Mouse (Mus musculus): ENCODE results near the gene Dph2.

The Dph2 gene

DNA sequence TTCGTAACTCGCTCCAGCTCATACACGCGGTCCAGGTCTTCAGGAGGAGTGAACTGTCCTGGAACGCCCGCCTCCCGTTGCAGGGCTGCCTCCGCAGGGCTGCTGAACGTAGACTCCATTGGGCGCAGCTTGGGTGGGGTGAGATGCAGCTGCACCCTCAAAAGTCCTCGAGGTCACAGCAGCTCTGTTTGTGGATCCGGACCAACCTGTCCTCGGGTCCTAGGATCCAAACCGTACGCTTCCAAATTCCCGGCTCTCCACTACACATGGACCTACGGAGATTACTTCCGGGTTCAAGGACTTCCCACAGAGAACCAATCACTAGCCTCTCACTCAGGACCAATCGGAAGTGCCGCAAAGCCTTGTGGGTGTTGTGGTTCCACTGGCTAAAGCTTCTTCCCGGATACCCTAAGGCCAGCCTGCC lies at the start of gene Dph2:
Dph2 (minus strand) TSS at position 295 of the 424 bp plus-strand sequence.
- peak; percentile 70 to 71 for DNase-seq (ENCODE audit: low spot score in 2 of 2)

DNA sequence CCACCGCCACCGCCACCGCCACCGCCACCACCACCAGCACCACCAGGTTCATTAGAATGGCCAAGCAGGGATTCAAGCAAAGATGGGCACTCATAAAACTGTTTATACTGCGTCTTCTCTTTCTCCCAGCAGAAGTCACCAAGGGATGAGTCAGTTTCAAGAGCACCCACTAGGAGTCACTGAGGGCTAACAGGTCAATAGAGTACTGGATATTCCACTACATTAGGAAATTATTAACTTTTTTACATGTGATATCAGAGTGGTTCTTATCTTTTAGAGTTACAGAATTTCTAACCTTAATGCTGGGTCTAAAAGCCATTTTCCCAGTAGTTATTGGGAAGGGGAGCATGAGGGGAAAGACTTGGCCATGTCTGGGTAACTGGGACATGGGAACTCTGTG lies 45.1 kb upstream of the Dph2 start:
- no peak for DNase-seq (ENCODE audit: low spot score in 2 of 2)

DNA sequence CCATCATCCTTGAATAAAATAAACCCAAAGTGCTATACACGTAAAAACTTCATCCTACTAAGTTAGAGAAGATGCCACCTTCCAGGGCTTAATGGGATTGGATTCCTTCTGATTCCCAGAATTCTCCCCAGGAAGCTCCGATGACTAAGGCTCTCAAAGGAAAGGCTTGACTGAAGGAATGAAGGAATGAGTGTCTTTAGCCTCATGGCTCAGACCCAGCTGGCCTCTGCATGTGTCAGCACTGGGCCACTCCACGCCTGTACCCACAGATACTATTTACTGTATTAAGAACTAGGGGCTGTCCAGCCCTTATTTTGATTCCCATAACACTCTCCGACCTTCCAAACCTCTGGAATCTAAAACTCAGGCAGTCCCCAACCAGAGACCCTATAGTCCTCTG lies 42.2 kb upstream of the Dph2 start:
- DNase-seq (ENCODE audit: low spot score in 2 of 2) = no peak

DNA sequence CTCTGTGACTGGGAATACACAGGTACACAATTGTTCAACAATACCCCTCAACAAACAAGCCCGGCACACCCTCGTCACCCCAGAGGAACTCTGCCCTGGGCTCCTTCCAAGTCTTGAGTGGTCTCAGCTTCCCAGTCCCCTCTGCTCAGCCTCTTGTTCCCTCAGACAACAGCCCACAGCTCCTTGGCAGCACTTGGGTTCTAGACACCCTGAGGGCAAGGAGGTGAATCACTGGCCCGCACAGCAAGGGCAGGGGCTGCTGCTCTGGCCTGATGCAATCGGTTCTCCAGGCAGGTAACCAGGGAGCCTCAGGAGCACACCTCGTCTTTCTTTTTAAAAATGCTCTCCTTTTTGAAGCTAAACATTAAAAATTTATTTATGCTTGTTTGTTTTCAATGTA lies 41.4 kb upstream of the Dph2 start:
- no peak for DNase-seq (ENCODE audit: low spot score in 2 of 2)

DNA sequence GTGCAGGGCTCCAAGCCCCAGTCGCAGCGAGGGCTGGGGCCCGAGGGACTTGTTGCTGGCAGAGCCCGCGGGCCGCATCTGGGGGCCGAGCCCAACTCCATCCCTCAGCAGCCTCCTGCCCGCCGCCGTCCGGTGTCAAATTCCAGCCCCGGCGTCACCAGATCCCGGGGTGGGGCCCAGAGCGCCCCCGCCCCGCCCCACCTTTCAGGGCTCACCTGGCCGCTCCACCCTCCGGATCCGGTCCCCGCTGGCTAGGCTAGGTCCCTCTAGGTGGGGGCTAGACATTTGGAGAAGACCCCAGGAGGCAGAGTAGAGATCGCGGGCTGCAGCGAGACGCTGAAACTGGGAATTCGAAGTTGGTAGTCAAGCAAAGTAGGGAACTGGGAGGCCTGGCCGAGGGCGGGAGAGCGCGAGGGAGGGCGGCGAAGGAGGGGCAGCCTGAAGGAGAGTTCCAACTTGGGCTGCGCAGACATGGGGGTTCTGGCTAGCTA lies 37.6 kb upstream of the Dph2 start, which contains the start of gene Artn:
Artn (minus strand) TSS at position 373 of the 491 bp plus-strand sequence.
- DNase-seq (ENCODE audit: low spot score in 2 of 2) = no peak

DNA sequence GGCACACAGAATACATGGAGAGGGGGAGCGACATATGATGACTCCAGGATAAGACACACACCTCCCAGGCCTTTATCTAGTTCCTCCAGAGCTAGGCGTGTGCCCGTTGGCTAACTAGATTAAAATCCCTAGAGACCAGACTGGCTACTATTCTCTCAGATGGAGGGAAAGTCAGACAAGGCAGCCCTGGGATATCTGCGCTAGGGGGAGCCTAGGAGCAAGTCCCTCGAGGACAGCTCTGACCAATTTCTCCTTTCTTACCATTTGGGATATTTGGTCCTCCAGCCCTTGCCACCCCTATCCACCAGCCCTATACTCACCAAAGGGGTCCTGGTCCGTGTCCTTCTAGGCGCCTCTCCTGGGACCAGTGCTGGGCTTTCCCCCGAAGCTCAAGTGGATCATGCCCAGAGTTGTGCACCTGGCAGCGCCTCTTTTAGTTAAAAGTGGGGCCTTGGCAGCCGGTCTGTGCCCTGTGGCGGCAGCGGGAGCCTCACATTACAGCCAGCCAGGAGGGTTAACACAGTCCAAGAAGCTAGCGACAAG lies 36.9 kb upstream of the Dph2 start:
- no peak for DNase-seq (ENCODE audit: low spot score in 2 of 2)

DNA sequence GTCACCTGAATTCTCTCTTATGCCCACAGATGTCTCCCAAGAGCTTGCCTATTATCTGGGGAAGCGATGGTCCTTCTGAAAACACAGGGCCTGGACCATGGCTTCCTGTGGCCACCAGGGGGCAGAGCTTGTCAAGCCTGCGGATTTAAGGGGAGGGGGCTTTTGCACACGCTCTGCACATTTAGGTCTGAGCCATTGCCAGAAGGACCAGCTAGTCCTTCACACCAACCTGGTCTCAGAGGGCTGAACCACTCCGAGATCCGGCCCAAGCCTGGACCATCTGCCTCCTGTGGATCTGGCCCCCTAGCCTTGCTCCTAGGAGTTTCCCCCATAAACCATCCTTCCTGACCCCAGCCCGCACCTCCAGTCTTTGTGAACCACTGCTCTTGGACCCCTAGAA lies 36.4 kb upstream of the Dph2 start:
- no peak for DNase-seq (ENCODE audit: low spot score in 2 of 2)

DNA sequence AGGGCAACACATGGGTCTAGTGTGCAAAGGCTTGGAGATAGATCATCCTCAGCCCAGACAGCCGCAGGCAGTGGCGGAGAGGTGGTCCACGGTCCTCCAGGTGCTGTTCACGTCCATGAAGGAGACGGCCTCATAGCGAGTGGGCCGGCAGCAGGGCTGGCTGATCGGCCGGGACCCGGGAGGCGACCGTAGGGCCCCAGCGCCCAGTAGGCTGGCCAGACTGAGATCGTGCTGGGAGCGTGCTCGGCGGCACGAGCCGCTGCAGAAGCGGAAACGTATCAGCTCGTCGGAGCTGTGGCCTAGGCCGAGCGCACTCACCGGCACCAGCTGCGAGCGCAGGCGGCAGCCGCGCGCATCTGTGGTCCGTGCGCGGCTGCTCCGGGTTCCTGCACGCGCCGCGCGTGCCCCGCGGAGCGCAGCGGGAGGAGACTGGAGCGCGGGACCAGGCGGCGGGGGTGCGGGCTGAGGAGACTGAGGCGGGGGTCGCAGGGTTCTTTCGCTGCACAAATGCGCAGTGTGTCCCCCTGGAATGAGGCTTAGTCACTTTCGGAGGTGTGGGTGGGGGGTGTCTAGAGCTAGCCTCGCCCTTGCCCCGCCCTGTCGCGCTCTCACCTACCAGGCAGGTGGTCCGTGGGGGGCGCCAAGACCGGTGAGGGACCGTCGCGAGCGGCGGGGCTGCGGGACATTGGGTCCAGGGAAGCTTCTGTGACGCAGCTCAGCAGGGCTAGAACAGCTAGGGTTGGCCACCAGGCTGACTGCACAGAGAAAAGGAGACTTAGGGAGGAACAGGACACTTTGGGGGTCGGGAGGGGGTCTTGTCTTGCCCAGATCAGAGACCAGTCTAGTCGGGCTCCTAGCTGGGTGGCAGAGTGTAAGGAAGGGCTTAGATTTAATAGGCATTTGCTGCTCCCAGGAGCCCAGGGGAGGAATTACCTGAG lies 35.0 kb upstream of the Dph2 start:
- DNase-seq (ENCODE audit: low spot score in 2 of 2) = no peak

DNA sequence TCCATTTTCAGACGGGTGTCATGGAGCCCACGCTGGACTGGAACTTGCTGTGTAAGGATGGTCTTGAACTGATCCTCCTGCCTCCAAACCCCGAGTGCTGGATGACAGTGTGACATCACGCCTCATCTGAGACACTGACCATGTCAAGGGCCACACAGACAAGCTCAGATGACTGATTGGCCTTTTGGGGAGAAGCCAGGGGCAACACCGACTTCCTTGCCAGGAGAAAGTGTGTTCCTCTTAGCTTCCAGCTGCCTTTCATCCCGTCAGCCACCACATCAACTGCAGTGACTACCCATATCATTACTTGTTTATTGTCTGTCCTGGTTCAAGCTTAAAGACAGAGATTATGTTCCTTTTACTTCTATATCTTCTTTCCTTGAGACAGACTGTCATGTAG lies 33.1 kb upstream of the Dph2 start:
- no peak for DNase-seq (ENCODE audit: low spot score in 2 of 2)

DNA sequence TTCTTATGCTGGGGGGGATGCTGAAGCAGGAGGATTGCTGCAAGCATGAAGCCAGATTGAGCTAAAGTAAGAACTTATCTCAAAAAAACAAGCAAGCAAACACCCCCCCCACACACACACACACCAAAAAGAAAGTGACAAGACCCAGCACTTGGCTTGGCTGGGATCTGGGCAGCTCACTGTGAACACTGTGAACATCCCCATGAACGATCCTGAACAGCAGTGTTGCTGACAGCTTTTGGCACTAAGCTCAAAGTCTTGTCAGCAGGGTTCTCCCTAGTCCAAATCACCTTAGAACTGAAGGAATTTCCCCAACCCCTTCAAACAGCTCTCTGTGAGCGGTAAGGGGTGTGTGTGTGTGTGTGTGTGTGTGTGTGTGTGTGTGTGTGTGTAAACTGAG lies 31.6 kb upstream of the Dph2 start:
- DNase-seq (ENCODE audit: low spot score in 2 of 2) = no peak

DNA sequence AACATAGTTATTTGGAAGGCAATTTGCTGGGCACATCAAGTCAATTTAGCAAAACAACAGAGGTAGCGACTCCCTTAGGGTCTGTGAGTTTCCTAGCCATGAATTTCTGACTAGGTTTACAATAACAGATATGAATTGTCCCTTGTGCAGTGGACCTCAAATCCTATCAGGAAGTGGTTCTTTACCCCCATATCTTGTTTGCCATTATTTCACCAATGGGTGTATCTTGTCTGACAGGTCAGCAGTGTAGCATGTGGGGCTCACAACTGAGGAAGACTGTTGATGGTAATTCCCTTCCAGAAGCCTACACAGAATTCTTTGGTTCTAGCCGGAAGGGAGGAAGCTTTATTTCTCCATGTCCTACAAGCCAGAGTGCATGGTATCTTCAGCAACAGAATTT lies 29.5 kb upstream of the Dph2 start:
- no peak for DNase-seq (ENCODE audit: low spot score in 2 of 2)

DNA sequence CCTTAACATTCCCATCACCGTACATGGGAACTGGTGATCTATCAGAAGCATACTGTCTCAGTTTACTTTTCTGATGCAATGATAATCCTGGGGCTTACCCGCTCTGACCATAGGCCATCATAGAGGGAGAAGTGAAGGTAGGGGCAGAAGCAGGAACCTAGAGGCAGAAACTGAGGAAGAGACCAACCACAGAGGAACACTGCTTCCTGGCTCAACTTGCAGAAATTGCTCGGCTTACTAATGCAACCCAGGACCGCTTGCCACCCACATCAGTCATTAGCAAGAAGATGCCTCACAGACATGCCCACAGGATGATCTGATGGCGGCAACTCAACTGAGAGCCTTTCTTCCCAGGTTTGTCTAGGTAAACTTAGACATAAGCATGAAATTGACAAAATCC lies 26.9 kb upstream of the Dph2 start:
- DNase-seq (ENCODE audit: low spot score in 2 of 2) = no peak

DNA sequence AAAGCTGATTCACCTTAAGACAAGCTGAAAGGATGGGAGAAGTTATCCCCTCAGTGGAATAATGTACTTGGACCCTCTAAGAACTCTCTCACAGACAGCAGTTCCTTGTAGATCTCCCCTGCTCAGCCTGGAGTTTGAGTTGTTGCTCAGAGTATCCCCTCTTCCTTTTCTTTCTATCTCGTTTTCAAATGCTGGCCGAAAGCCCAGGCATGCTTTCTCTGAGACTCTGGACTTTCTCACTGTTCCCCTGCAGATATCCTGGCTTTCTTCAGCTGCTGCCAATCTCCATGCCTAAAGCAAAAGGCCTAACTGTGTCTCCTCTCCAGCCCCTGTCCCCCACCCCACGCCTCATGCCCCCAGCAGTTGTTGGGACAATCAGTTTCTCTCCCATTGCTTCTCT lies 26.4 kb upstream of the Dph2 start:
- DNase-seq (ENCODE audit: low spot score in 2 of 2) = no peak

DNA sequence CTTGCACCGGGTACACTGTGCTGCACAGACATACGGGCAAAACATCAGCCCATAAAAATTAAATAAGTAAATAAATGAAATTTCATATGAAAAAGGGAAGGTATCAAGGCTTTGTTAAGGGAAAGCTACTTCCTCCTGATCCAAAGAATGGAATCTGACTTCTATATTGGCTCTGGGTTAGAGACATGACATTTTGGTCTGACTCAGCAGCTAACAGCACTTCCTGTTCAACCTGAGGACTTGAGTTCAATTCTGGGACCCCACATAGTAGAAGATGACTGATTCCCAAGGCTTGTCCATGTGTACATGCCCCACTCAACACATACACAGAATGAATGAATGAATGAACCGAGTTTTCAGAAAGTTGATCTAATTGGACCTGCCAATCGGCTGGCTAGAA lies 26.0 kb upstream of the Dph2 start:
- DNase-seq (ENCODE audit: low spot score in 2 of 2) = no peak

DNA sequence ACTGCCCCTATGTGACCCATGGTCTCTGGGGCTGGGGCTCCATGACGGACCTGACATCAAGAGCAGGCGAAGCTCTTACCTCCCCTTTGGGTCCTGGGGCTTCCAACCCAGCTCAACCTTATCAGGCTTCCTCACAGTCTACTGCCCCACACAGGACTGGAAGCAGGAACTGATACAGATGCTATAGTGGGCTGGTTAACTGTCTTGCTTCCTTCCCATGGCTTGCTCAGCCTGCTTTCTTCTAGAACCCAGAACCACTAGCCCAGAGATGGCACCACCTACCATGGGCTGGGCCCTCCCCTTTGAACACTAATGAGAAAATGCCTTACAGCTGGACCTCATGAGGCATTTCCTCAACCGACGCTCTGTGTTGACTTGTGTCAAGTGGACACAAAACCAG lies 25.6 kb upstream of the Dph2 start:
- no peak for DNase-seq (ENCODE audit: low spot score in 2 of 2)

DNA sequence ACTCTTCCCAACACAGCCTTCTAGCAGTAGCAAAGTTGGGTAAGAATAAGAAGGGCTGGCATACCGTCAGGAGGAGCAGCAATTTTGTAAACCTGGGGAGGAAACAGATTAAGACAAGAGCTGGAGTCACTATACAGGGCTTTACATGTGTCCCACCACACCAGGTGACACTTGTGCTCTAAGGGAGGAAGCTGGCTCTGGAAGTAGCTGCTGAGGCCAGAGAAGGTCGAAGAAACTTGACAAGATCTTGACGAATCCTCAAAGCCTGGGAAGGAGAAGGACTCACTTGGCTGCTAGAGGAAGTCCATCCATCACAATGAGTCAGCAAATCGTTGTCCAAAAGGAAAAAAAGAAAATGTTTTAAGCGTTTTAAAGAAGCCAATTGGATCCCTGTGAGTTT lies 24.6 kb upstream of the Dph2 start:
- DNase-seq (ENCODE audit: low spot score in 2 of 2) = no peak

DNA sequence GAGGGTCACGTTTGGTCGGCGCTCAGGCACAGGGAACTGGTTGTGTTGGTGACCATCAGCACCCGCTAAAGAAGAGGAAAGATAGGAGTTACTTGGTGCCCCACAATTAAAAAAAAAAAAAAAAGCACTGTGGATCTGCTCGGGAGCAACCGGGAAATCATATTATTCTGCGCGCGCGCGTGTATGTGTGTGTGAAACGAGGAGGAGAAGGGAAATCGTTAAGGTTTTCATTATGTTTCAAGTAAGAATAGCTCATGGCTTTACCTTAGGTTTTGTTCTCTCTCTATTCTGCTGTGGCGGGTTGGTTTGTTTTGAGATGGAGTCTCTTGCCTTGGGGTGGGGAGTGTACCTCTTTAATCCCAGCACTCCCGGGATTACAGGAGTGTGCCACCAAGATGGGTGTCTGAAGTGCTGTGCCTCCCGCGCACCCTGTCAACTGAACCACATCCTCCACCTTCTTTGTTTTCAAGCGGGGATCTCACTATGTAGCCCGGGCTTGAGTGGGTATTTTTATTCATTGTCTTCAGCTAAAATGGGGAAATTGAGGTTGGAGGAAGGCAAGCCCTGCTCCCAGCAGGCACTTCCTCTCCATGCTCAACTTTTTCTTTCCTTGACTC lies 23.8 kb upstream of the Dph2 start:
- DNase-seq (ENCODE audit: low spot score in 2 of 2) = no peak

DNA sequence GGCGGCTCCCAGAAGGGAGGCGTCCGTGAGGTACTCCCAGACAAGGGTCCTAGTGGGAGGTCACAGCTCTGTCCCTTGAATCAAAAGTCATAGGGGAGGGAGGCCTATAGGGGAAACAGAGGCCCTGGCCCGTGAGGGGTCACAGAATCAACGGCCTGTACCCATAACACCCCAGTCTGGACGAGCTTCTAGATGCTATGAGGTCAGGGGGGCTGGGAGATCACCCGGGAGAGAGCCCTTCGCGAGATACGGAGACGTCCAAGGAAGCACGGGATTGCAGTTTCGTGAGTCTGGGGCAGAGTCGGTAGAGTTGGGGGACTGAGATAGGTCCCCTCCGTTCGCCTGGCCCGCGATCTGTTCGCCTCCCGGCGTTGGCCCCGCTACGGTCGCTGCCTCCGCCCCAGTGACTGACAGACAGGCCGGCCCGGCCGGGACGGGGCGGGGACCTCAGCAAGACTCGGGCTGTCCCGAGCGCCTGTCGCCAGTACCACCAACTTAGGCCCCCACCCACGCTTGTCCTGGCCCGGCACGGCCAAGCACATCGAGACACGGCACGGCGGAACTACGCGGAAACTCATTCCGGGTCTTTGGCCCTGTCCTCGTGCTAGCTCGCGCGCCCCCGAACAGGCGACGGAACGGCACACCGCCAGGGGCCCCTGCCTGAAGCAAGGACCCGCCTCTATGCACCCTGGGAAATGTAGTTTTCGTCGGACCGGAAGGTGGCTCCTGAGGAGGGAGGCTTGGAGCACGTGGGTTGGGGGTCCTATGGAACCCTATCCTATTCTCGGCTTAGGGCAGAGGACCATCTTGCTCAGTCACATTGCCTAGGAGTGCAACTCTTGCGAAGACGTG lies 23.0 kb upstream of the Dph2 start, which contains the start of gene Ipo13:
Ipo13 (minus strand) TSS at position 409 of the 852 bp plus-strand sequence.
- DNase-seq (ENCODE audit: low spot score in 2 of 2) = peak; percentile 94 to 95

DNA sequence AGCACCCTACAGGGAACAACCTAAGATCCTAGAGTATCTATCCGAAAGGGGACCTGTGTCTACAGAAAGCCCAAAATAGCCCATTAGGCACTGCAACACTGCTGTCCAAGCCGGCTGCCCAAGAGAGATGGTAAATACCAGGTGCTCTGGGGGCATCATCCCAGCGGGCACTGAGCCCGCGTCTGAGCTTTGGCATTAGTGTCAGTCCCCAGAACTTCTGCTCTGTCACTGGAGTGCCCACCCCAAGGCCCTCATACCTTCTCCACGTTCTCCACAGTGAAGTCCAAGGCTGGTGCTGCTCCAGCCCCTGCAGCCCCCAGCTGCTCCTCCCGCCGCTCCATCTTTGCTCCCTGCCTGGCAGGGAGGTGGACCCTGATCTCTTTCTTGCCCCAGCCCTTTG lies 22.2 kb upstream of the Dph2 start:
- no peak for DNase-seq (ENCODE audit: low spot score in 2 of 2)

DNA sequence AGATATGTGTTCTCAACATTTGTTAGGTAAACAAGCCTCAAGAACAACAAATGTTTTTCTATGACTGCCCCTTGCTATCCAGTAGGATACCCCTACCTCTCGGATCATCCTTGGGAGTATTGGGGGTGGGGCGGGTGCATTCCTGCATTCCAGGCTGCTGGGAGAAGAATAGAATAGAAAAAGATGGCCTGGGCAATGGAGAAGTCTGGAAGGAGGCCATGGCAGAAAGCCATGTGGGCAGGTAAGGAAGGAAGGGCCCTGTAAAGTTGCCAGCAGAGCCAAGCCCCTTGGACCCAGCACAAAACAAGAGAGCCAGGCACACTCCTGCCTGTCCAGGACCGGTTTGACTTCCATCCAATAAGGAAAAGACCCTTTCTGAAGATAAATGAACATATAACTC lies 21.6 kb upstream of the Dph2 start:
- no peak for DNase-seq (ENCODE audit: low spot score in 2 of 2)

DNA sequence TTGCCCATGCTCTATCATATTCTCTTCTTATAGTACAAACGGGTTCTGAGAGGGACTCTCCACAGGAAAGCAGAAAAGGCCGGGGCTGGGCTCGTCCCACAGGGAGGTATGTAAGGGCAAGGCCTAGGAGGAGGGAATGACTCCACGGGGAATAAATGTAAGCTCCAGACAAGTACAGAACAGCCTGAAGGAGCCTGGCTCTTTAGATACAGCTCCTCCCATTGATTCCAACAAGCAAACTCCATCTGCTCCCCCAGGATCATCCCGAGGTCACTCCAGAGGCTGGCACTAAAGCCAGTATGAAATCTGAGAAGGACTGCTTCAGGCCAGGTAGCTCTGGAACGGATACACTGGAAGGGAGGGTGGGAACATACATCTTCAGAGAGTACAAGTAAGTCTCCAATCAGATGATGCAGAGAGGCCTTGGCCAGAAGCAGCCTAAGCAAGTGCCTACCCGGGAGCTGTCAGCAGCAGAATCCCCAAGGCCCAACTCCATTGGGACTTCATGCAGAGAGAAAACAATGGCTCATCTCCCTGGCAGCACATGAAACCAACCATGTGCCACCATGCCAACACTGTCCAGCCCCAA lies 20.9 kb upstream of the Dph2 start:
- DNase-seq (ENCODE audit: low spot score in 2 of 2) = no peak
